Mouse (Mus musculus): ENCODE data around the gene Gm12253.

Gm12253 gene

GRCm38 (mm10) chr11:58432259-58432658, at the start of gene Gm12253:
Gene Gm12253, plus strand, starts transcription at chr11:58432559.
- DNase-seq (ENCODE audit: low spot score in 2 of 2), result no peak

GRCm38 (mm10) chr11:58399985-58400645, 32.2 kb upstream of the Gm12253 start:
- DNase-seq (ENCODE audit: low spot score in 2 of 2), result no peak

- no peak for DNase-seq (ENCODE audit: low spot score in 2 of 2)
Measured at GRCm38 (mm10) chr11:58400655-58401054, 31.7 kb upstream of the Gm12253 start.

GRCm38 (mm10) chr11:58408066-58408465, 24.3 kb upstream of the Gm12253 start:
- DNase-seq (ENCODE audit: low spot score in 2 of 2), result no peak

DNA sequence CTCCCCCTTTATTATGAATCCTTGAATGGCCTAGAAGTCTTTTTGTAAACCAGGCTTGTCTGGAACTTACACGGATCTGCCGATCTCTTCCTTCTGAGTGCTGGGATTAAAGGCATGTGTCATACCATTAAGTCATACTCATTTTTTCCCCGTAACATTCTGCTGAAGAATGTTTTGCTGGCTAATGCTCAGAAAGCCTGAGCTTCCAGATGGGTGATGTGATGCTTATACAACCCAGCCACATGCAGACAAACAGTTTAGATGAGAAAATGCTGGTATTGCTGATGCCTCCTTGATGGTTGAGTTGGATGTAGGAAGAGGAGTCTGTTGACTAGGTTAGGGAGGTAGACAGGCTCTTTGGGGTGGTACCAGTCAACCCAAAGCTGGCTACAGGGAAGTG, 14.0 kb upstream of the Gm12253 start:
- DNase-seq (ENCODE audit: low spot score in 2 of 2), result no peak

DNA sequence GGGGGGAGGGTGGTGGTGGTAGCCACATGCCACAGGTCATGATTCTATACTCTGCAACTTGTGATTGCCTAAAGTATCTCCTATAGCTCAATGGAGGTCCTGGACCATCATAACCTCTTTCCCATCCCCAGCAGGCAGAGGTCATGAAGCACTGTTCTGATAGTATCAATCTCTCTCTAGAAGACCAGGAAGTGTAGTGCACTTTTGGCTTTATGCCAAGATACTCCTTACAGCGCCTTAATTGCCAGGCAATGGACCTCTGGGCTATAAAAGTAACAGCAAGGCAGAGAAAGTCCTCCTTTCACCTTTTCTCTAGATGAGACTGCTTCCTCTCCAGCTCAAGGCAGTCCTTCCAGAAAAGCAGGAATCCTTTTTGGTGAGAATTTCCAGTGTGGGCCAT, 11.5 kb upstream of the Gm12253 start, which contains the start of gene 1810065E05Rik:
TSS of gene 1810065E05Rik (plus strand) at position 297 of the 400 bp plus-strand sequence.
- DNase-seq (ENCODE audit: low spot score in 2 of 2), result no peak

- DNase-seq (ENCODE audit: low spot score in 2 of 2), result no peak
Measured at GRCm38 (mm10) chr11:58437866-58438265, 5.5 kb downstream of the Gm12253 start.

- no peak for DNase-seq (ENCODE audit: low spot score in 2 of 2)
Measured at GRCm38 (mm10) chr11:58452759-58453158, 20.4 kb downstream of the Gm12253 start, which contains the start of gene Lypd9. Gene Lypd9, minus strand, starts transcription at chr11:58452923.

DNA sequence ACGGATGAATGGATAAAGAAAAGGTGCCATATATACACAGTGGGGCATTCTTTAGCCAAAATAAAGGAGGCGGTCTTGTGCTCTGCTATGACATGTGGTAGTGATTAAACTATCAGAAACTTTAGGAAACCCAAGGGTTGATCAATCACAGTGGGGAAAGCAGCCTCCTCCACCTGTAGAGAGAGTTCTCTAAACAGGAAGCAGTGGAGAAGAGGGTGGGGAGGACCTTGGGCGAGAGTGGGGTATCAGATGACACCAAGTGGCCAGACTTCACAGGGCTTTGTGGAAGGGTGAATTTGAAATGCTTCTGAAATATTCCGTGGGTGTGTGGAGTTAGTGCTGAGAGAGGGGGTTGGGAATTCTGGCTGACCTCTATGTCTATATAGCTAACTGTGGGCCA, 21.2 kb downstream of the Gm12253 start:
- DNase-seq (ENCODE audit: low spot score in 2 of 2), result no peak

GRCm38 (mm10) chr11:58462170-58462569, 29.8 kb downstream of the Gm12253 start, which contains the start of gene Olfr30:
Gene Olfr30, minus strand, starts transcription at chr11:58462270.
- DNase-seq (ENCODE audit: low spot score in 2 of 2), result no peak
